Mouse (Mus musculus) layer of hippocampus, postnatal 14 days (tissue): ENCODE measurements around the gene Pold1. TPM values are rescaled to one million over a fixed set of nuclear protein-coding genes. Genes with fewer than 3 reads are reported as not detected.

Experiments
- DNase-seq, 2 experiments: peaks; one replicate each; pipeline ENCODE4 v3.0.0; 2021 to 2022; ENCODE audit warnings: low spot score in 2 of 2, mixed read lengths in 1 of 2
- total RNA-seq, 2 experiments: library from RNA; stranded (reverse); gene quantifications; 2 replicates each; pipeline ENCODE4 v1.2.3; 2021

Gene Pold1
- total RNA-seq, 2 experiments from 2014 or later = 5.8 to 8.8 TPM

GRCm38 (mm10) chr7:44547041-44547440, 1.6 kb downstream of the Pold1 start:
- no peak for DNase-seq

GRCm38 (mm10) chr7:44546274-44546673, 2.4 kb downstream of the Pold1 start:
- DNase-seq = no peak

- DNase-seq = no peak
Observed at GRCm38 (mm10) chr7:44543071-44543470, 5.6 kb downstream of the Pold1 start.

GRCm38 (mm10) chr7:44542555-44542954, 6.1 kb downstream of the Pold1 start:
- no peak for DNase-seq

- no peak for DNase-seq
Observed at GRCm38 (mm10) chr7:44538756-44539624, 9.7 kb downstream of the Pold1 start.

GRCm38 (mm10) chr7:44537496-44537895, 11.2 kb downstream of the Pold1 start:
- no peak for DNase-seq

GRCm38 (mm10) chr7:44537009-44537408, 11.6 kb downstream of the Pold1 start:
- no peak for DNase-seq

- no peak for DNase-seq
Observed at GRCm38 (mm10) chr7:44536590-44536968, 12.1 kb downstream of the Pold1 start.

- DNase-seq = no peak
Observed at GRCm38 (mm10) chr7:44535657-44536589, 12.7 kb downstream of the Pold1 start.

- no peak for DNase-seq
Observed at GRCm38 (mm10) chr7:44534656-44535441, 13.8 kb downstream of the Pold1 start.

GRCm38 (mm10) chr7:44534242-44534641, 14.4 kb downstream of the Pold1 start:
- no peak for DNase-seq

- DNase-seq = no peak
Observed at GRCm38 (mm10) chr7:44533746-44534045, 15.0 kb downstream of the Pold1 start.

GRCm38 (mm10) chr7:44532918-44533745, 15.5 kb downstream of the Pold1 start:
- no peak for DNase-seq

- no peak for DNase-seq
Observed at GRCm38 (mm10) chr7:44531946-44532732, 16.5 kb downstream of the Pold1 start, which contains the start of gene Spib. Gene Spib, minus strand, starts transcription at chr7:44532071.

- DNase-seq = no peak
Observed at GRCm38 (mm10) chr7:44531207-44531606, 17.4 kb downstream of the Pold1 start.

GRCm38 (mm10) chr7:44530507-44530906, 18.1 kb downstream of the Pold1 start:
- DNase-seq = no peak

- no peak for DNase-seq
Observed at GRCm38 (mm10) chr7:44529518-44529917, 19.1 kb downstream of the Pold1 start.

GRCm38 (mm10) chr7:44527483-44528398, 20.9 kb downstream of the Pold1 start:
- peak; percentile 52 to 54 for DNase-seq
